Mouse (Mus musculus): ENCODE data around the gene Usp13.

DNA sequence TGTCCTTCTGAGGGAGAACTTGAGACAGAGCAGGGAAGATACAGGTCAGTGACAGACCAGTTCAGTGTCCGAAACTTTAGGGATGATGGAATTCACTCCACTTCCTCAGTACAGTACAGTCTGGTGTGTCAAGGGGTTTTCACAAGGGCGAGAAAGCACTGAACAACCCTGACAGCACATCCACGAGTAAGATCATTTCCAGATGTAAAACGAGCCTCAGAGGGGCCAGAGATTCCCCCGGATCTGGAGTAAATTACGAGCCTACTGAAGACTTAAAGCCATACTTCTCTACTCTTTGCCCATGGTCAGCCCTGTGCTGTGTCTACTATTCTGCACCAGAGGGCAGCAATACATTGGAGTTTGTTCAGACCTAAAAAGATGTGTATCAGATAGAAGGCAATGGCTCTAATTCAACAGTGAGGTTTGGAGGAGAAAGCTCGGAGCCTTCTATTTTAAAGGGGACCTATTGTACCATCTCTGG is 92.8 kb downstream of the Usp13 start:
- TF ChIP-seq GATA1 (IDR thresholded peaks at IDR 0.05; ENCODE audit: borderline replicate concordance, low read length) = no peak
- no peak for TF ChIP-seq FLI1 (IDR thresholded peaks at IDR 0.05; ENCODE audit: low read length)

Data from megakaryocyte, embryonic 14.5 days (primary cell).